Comparison of ENCODE assay signal across 8 mouse cellular contexts in genomic region chr9:58241780-58242485, GRCm38 (mm10). TPM values are rescaled to one million over a fixed set of nuclear protein-coding genes. Genes with fewer than 3 reads are reported as not detected.
DNase-seq lines count a peak whose midpoint lies in the region; ATAC-seq and TF ChIP-seq lines count a peak whose summit lies in the region.

No protein-coding gene starts in this region.

- H3K27me3 ChIP-seq in heart, embryonic 10.5 days (ENCODE audit: insufficient read depth, poor library complexity, severe bottlenecking): no peaks in the 10 kb centered on the region
- no peaks in the 10 kb centered on the region for H3K27me3 ChIP-seq in embryonic facial prominence, embryonic 14.5 days (replicated peaks; ENCODE audit: control insufficient read depth, insufficient read depth, low read length)
- no peaks in the 10 kb centered on the region for H3K27me3 ChIP-seq in kidney, adult 2 months (replicated peaks; ENCODE audit: control insufficient read depth, insufficient read depth, low read length)

- peak overlapping the region; percentile 72; the same call in 1 of the 2 replicates for H3K27ac ChIP-seq in heart, embryonic 10.5 days
- peak overlapping the region; percentile 28; the same call in 1 of the 2 replicates for H3K27ac ChIP-seq in embryonic facial prominence, embryonic 14.5 days (replicated peaks; ENCODE audit: low read depth, low read length)
- H3K27ac ChIP-seq in kidney, adult 2 months (ENCODE audit: insufficient read depth, low read depth, low read length): no peak overlapping the region

- no peak for TF ChIP-seq POLR2A in kidney, adult 2 months (IDR thresholded peaks at IDR 0.05; ENCODE audit: low read depth, low read length)

- H3K9ac ChIP-seq in embryonic facial prominence, embryonic 14.5 days (ENCODE audit: low read depth, low read length): no peak overlapping the region

- ATAC-seq in embryonic facial prominence, embryonic 14.5 days (ENCODE audit: low read depth): peak; percentile 87; the same call in 1 of the 2 replicates

- no peaks in the 10 kb centered on the region for H3K9me3 ChIP-seq in heart, embryonic 10.5 days
- no peaks in the 10 kb centered on the region for H3K9me3 ChIP-seq in embryonic facial prominence, embryonic 14.5 days (ENCODE audit: control insufficient read depth, low read length)

- H3K4me1 ChIP-seq in heart, embryonic 10.5 days: peaks cover 37% of the 10 kb centered on the region
- peaks cover 26% of the 10 kb centered on the region for H3K4me1 ChIP-seq in embryonic facial prominence, embryonic 14.5 days (ENCODE audit: control insufficient read depth, insufficient read depth, low read length)
- peaks cover 8% of the 10 kb centered on the region; the same call in 1 of the 2 replicates for H3K4me1 ChIP-seq in kidney, adult 2 months (ENCODE audit: control insufficient read depth, insufficient read depth, low read length)

- 0 out of 2 replicates have a peak overlapping the region, but pooled peaks have one; percentile 8 for H3K4me3 ChIP-seq in heart, embryonic 10.5 days
- H3K4me3 ChIP-seq in embryonic facial prominence, embryonic 14.5 days (ENCODE audit: low read depth, low read length): no peak overlapping the region
- H3K4me3 ChIP-seq in kidney, adult 2 months (ENCODE audit: insufficient read depth, low read depth, low read length): no peak overlapping the region

- H3K4me2 ChIP-seq in embryonic facial prominence, embryonic 14.5 days (ENCODE audit: low read depth, low read length): no peak overlapping the region

- 54% methylated on average over 9 of the region's 9 CpGs for WGBS in heart, embryonic 10.5 days
- 48% methylated on average over 9 of the region's 9 CpGs for WGBS in embryonic facial prominence, embryonic 14.5 days
- WGBS in kidney, adult 2 months: 47% methylated on average over 9 of the region's 9 CpGs

- TF ChIP-seq CTCF in kidney, adult 2 months (conservative IDR thresholded peaks at IDR 0.05; ENCODE audit: insufficient read depth, insufficient read length, low read depth, low read length): no peak

- peak; percentile 84 for DNase-seq in heart, embryonic 10.5 days (ENCODE audit: low spot score)
- DNase-seq in heart, adult 11 months: no peak
- peak; percentile 95 for DNase-seq in ES-CJ7 (ENCODE audit: low read depth, low spot score)
- DNase-seq in embryonic facial prominence, embryonic 14.5 days (ENCODE audit: low spot score): peak; percentile 83
- DNase-seq in kidney, adult 2 months: peak; percentile 66
- peak; percentile 85 for DNase-seq in lung, postnatal 36 days
- DNase-seq in thymus, postnatal 36 days: no peak
- no peak for DNase-seq in frontal cortex, postnatal 36 days (ENCODE audit: low spot score in 2 of 2)

- H3K36me3 ChIP-seq in heart, embryonic 10.5 days: peaks cover 27% of the 10 kb centered on the region
- peaks cover 7% of the 10 kb centered on the region; the same call in 1 of the 2 replicates for H3K36me3 ChIP-seq in embryonic facial prominence, embryonic 14.5 days (ENCODE audit: control insufficient read depth, insufficient read depth, low read length)
- H3K36me3 ChIP-seq in kidney, adult 2 months (ENCODE audit: control insufficient read depth, insufficient read depth, low read length): no peaks in the 10 kb centered on the region; the same call in 1 of the 2 replicates

RNA-seq across cellular contexts. Expression of gene Pml, which starts 7.7 kb away (rescaled TPM):
- 14.7 and 17.6 TPM in 2 replicates for polyA plus RNA-seq in heart, embryonic 10.5 days (2016; fragmentation: Nextera tagmentation; extraction: Ambion mirVana)
- polyA plus RNA-seq in embryonic facial prominence, embryonic 14.5 days (2014; fragmentation: Nextera tagmentation; extraction: Ambion mirVana): 14.6 and 15.3 TPM in 2 replicates
- polyA plus RNA-seq in kidney, adult 2 months (2012; rRNA removed): 27.0 and 27.6 TPM in 2 replicates

RNA-seq across cellular contexts. Expression of gene Stoml1, which starts 11.0 kb away (rescaled TPM):
- 24.2 and 27.0 TPM in 2 replicates for polyA plus RNA-seq in heart, embryonic 10.5 days (2016; fragmentation: Nextera tagmentation; extraction: Ambion mirVana)
- 25.0 and 34.1 TPM in 2 replicates for polyA plus RNA-seq in embryonic facial prominence, embryonic 14.5 days (2014; fragmentation: Nextera tagmentation; extraction: Ambion mirVana)
- polyA plus RNA-seq in kidney, adult 2 months (2012; rRNA removed): 32.5 and 32.6 TPM in 2 replicates

RNA-seq across cellular contexts. Expression of gene Islr2, which starts 37.8 kb away (rescaled TPM):
- polyA plus RNA-seq in heart, embryonic 10.5 days (2016; fragmentation: Nextera tagmentation; extraction: Ambion mirVana): not detected in 2 replicates
- polyA plus RNA-seq in embryonic facial prominence, embryonic 14.5 days (2014; fragmentation: Nextera tagmentation; extraction: Ambion mirVana): 2.5 and 3.1 TPM in 2 replicates
- polyA plus RNA-seq in kidney, adult 2 months (2012; rRNA removed): 0.75 and 1.7 TPM in 2 replicates

RNA-seq across cellular contexts. Expression of gene Islr, which starts 37.8 kb away (rescaled TPM):
- polyA plus RNA-seq in heart, embryonic 10.5 days (2016; fragmentation: Nextera tagmentation; extraction: Ambion mirVana): 3.0 and 10.4 TPM in 2 replicates
- 118 and 137 TPM in 2 replicates for polyA plus RNA-seq in embryonic facial prominence, embryonic 14.5 days (2014; fragmentation: Nextera tagmentation; extraction: Ambion mirVana)
- 32.0 and 41.7 TPM in 2 replicates for polyA plus RNA-seq in kidney, adult 2 months (2012; rRNA removed)

Comparison
In these comparisons a context has a peak if more than half of its experiments do, and no peak if none do; other contexts are left out.
1. DNase-seq: peak in heart, embryonic 10.5 days (single experiment), ES-CJ7 (single experiment), embryonic facial prominence, embryonic 14.5 days (single experiment), kidney, adult 2 months (single experiment) and lung, postnatal 36 days (single experiment); none in heart, adult 11 months (single experiment), thymus, postnatal 36 days (0 of 2) and frontal cortex, postnatal 36 days (0 of 2).